Mouse (Mus musculus) spleen, embryonic (tissue): ENCODE measurements around the gene Nup188.

ENCODE experiments used
- CTCF ChIA-PET: fragments of 350-600 bp; sonication (Branson Sonifier 250); formaldehyde crosslinking; loops from one replicate; lab custom pipeline; 2022; lab: Charles Lee

Nup188 gene

GRCm38 (mm10) chr2:30286192-30287026 lies at the start of gene Nup188, which contains the start of gene Dolk:
Nup188 (plus strand) TSS chr2:30286397.
Dolk (minus strand) TSS chr2:30286334.
- CTCF ChIA-PET = no interaction called here

GRCm38 (mm10) chr2:30236426-30237198 lies 49.6 kb upstream of the Nup188 start:
- CTCF ChIA-PET = interaction anchor here (0.5 to 1.5 kb wide), 2 partner anchors 21 to 710 kb away, joined by 3 read pairs; no protein-coding TSS in a partner anchor

DNA sequence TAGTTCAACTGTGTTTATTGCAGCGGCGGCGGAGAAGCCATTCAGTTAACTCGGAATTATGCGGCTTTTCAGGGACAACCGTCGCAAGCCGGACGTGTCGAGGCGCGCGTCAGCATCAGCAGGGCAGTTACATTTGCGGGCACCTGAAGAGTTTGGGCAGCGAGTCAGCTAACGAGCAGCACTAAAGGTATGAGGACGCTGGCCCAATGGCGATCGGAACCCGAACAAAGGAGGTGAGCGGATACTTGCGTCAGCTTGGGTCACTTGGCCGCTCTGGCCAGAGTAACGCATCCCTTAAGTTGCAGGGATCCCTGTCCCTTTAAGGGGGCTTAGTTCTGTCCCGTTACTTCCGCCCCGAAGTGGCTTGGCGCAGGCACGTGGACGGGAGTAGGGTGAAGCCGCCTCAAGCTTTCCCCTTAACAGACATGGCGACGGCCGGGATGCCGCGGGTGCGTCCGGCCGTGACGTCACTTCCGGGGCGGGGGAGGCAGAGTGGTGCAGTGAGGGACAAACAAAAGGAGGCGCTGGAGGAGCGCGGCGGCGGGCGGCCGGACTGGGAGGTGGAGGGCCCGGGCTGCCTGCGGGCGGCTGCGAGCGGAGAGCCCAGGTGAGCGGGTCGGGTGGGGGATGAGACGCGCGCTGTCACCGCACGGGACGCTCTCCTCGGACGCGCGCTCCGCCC lies 48.9 kb upstream of the Nup188 start, which contains the start of gene Lrrc8a:
Gene Lrrc8a, plus strand, starts transcription at position 517 of the 682 bp plus-strand sequence.
- CTCF ChIA-PET = interaction anchor here (1.5 kb wide), 1 partner anchor 21 kb away, joined by 3 read pairs; no protein-coding TSS in a partner anchor

DNA sequence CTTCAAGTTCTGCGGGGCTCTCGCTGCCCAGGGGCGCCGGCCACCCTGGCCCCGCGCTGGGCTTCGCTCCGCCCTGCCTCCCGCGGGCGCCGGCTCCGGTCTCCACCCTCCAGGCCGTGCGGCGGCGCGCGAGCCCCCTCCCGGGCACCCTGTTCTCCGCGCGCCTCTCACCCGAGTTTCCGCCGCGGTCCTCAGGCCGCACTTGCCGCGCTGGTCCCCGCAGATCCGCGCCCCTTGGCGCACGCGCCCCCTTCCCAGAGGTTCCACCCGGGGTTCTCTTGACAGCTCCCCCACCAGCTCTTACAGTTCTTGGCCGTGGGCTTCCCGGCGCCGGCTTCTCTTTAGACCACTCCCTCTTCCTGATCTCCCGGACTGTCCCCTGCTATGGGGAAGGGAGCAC lies 48.3 kb upstream of the Nup188 start:
- CTCF ChIA-PET = interaction anchor here (0.7 to 1.5 kb wide), 2 partner anchors 20 to 60 kb away, joined by 3 to 5 read pairs; no protein-coding TSS in a partner anchor

- CTCF ChIA-PET = no interaction called here
Observed at GRCm38 (mm10) chr2:30238906-30239465, 47.2 kb upstream of the Nup188 start.

- CTCF ChIA-PET = no interaction called here
Observed at GRCm38 (mm10) chr2:30239777-30240176, 46.4 kb upstream of the Nup188 start.

DNA sequence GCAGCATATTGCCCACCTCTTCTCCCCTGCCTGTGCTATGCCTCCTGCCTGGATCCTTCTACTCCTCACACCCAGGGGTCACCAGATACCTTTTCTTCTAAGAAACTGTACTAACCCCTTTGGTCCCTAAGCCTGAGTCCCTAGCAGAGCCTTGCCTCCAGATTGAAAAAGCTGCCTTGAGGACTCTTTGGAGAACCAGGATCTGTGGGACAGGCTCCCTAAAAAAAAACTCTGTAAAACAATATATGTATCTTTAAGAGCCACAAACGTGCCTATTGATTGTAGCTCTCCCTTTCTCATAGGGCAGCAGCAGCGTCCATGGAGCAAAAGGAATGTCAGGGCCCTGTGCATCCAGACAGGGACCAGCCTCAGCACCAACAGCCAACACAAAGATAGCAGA lies 45.9 kb upstream of the Nup188 start, which contains the start of gene Gm28035:
Gene Gm28035, plus strand, starts transcription at position 301 of the 400 bp plus-strand sequence.
- CTCF ChIA-PET = no interaction called here

- CTCF ChIA-PET = no interaction called here
Observed at GRCm38 (mm10) chr2:30242509-30242908, 43.7 kb upstream of the Nup188 start.

DNA sequence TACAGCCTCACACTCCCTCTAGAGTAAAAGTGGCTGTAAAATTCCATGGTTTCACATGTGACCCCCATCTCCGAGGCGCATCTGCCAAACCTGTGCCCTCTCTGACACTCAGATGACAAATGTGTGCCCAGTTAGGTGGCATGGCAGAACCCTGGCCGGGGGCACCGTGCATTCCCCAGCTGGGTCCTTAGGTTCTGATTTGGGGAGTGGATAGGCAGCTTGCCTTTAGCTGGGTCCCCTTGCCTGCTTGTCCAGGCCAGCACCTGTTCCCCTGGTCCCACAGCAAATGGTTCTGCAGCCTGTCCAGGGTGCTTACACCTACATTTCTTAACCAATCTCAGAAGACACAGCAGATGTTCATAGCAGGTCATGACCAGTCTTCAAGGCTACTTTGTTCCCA lies 42.8 kb upstream of the Nup188 start:
- CTCF ChIA-PET = no interaction called here

GRCm38 (mm10) chr2:30244595-30245178 lies 41.5 kb upstream of the Nup188 start:
- CTCF ChIA-PET = no interaction called here

GRCm38 (mm10) chr2:30247036-30247435 lies 39.2 kb upstream of the Nup188 start:
- CTCF ChIA-PET = no interaction called here

GRCm38 (mm10) chr2:30247681-30248080 lies 38.5 kb upstream of the Nup188 start:
- CTCF ChIA-PET = no interaction called here

DNA sequence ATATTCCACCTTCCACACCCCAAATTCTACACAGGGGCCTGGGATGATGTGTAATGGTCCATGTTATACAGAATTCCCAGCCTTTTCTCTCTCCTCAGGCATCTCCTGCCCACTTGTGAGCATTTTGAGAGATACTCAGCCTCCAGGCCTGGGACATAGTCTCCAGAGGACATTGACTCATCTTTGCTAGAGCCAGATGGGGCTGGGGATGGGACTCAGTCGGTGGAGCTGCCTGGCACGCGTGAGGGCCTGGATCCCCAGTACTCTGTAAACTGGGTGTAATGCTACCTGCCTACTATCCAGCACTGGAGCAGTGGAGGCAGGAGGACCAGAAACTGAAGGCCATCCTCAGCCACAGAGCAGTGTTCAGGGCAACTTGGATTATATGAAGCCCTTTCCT lies 37.0 kb upstream of the Nup188 start:
- CTCF ChIA-PET = no interaction called here

- CTCF ChIA-PET = no interaction called here
Observed at GRCm38 (mm10) chr2:30250166-30251128, 35.8 kb upstream of the Nup188 start.

- CTCF ChIA-PET = interaction anchor here (0.6 kb wide), 1 partner anchor 76 kb away, joined by 7 read pairs; no protein-coding TSS in a partner anchor
Observed at GRCm38 (mm10) chr2:30251417-30252104, 34.6 kb upstream of the Nup188 start.

DNA sequence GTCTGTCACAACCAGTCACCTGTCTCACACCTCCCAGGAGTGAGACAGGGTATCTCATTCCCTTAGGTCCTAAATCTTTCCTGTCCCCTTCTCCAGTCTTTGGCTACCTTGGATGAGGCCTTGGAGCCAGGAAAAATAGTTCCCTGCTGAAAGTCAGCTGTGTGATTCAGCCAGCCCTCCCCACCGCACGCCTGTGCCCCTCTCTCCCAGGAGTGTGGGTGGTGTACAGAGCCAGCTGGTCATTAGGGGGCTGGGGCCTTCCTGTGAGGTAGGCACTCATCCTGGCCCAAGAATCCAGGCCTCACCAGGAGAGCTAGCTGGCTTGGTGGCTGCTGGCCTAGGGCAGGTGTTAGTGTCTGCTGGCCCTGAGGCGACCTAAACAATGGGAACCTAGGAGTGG lies 33.7 kb upstream of the Nup188 start:
- CTCF ChIA-PET = no interaction called here

GRCm38 (mm10) chr2:30253809-30254208 lies 32.4 kb upstream of the Nup188 start:
- CTCF ChIA-PET = interaction anchor here (1.2 kb wide), 1 partner anchor 16 kb away, joined by 3 read pairs; no protein-coding TSS in a partner anchor

DNA sequence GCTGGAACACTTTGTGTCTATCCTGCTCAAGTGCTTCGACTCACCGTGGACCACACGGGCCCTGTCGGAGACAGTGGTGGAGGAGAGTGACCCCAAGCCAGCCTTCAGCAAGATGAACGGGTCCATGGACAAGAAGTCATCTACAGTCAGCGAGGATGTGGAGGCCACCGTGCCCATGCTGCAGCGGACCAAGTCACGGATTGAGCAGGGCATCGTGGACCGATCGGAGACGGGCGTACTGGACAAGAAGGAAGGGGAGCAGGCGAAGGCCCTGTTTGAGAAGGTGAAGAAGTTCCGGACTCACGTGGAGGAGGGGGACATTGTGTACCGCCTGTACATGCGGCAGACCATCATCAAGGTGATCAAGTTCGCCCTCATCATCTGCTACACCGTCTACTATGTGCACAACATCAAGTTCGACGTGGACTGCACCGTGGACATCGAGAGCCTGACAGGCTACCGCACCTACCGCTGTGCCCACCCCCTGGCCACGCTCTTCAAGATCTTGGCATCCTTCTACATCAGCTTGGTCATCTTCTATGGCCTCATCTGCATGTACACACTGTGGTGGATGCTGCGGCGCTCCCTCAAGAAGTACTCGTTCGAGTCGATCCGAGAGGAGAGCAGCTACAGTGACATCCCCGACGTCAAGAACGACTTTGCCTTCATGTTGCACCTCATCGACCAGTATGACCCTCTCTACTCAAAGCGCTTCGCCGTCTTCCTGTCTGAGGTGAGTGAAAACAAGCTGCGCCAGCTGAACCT lies 30.4 kb upstream of the Nup188 start:
- CTCF ChIA-PET = no interaction called here
